Mouse (Mus musculus) kidney, embryonic 15.5 days (tissue): ENCODE measurements at regions not wholly inside any gene's neighbourhood (a gene's known extent, or its start where the extent isn't known, plus 50 kb on each side); places are given as distances from the start of the nearest gene placed in this dataset.
A peak's percentile ranks its signal among the peaks of the same experiment; 100 is the strongest.
"Not testable (repeated sequence)": the region's sequence is repeated elsewhere in the genome, so short reads cannot be mapped to it uniquely, and the experiment has no call there.

Source experiments
- ATAC-seq: fragments of 200-750 bp; cut with Nextera tagmentation; replicated peaks from 2 replicates; pipeline ENCODE4 v1.8.0; 2017; ENCODE audit warnings: moderate TSS enrichment; ENCODE audit not compliant: low FRiP score
- H3K27ac ChIP-seq: fragments of 300-500 bp; sonication (generic); 2 replicates; pipeline ENCODE4 v1.5.1; 2015; ENCODE audit warnings: mild to moderate bottlenecking, inconsistent platforms
- H3K27me3 ChIP-seq: fragments of 300-500 bp; sonication (generic); 2 replicates; pipeline ENCODE4 v1.6.1; 2015; ENCODE audit warnings: inconsistent platforms
- H3K36me3 ChIP-seq: fragments of 300-500 bp; sonication (generic); 2 replicates; pipeline ENCODE4 v1.6.1; 2015; ENCODE audit warnings: inconsistent platforms
- H3K4me1 ChIP-seq: fragments of 300-500 bp; sonication (generic); 2 replicates; pipeline ENCODE4 v1.6.1; 2015; ENCODE audit warnings: inconsistent platforms
- H3K4me2 ChIP-seq: fragments of 300-500 bp; sonication (generic); 2 replicates; pipeline ENCODE4 v1.6.1; 2015; ENCODE audit warnings: moderate library complexity, mild to moderate bottlenecking, inconsistent platforms
- H3K4me3 ChIP-seq: fragments of 300-500 bp; sonication (generic); replicated peaks from 2 replicates; pipeline ENCODE4 v1.5.1; 2015; ENCODE audit warnings: mild to moderate bottlenecking, inconsistent platforms
- H3K9ac ChIP-seq: fragments of 300-500 bp; sonication (generic); 2 replicates; pipeline ENCODE4 v1.6.1; 2015; ENCODE audit warnings: mild to moderate bottlenecking, inconsistent platforms
- H3K9me3 ChIP-seq: fragments of 300-500 bp; sonication (generic); replicated peaks from 2 replicates; pipeline ENCODE4 v1.6.1; 2016; ENCODE audit warnings: inconsistent platforms
- WGBS: fragments of 180-500 bp; shearing (Covaris S2); methylation state at CpG from one replicate; pipeline ENCODE4 v1.1.7; 2015; ENCODE audit warnings: mixed read lengths; 5-methylcytosine and 5-hydroxymethylcytosine counted together

- H3K4me3 ChIP-seq, H3K9ac ChIP-seq, ATAC-seq, H3K36me3 ChIP-seq, H3K4me1 ChIP-seq, H3K4me2 ChIP-seq, H3K27me3 ChIP-seq, H3K27ac ChIP-seq, H3K9me3 ChIP-seq: not testable (repeated sequence)
- 76% methylated on average over 8 of the region's 8 CpGs for WGBS
These were observed 330.6 kb downstream of the 9430069I07Rik start for GRCm38 (mm10) chr15:34027111-34027510.

GRCm38 (mm10) chr15:34025396-34025795 lies 332.3 kb downstream of the 9430069I07Rik start:
- Histone ChIP-seq H3K4me2 (no peak overlapping the region), H3K27ac (no peak overlapping the region), H3K4me3 (no peak overlapping the region), H3K9me3 (no peaks in the 10 kb centered on the region), H3K27me3 (no peaks in the 10 kb centered on the region), H3K4me1 (peaks cover 2% of the 10 kb centered on the region; the same call in 1 of the 2 replicates), H3K36me3 (no peaks in the 10 kb centered on the region), H3K9ac (no peak overlapping the region)
- no peak for ATAC-seq
- WGBS, result 88% methylated on average over 2 of the region's 2 CpGs

GRCm38 (mm10) chr15:34021857-34022256 lies 335.8 kb downstream of the 9430069I07Rik start:
- Histone ChIP-seq H3K36me3 (no peaks in the 10 kb centered on the region), H3K9me3 (no peaks in the 10 kb centered on the region), H3K4me2 (no peak overlapping the region), H3K27me3 (no peaks in the 10 kb centered on the region), H3K4me3 (no peak overlapping the region), H3K27ac (no peak overlapping the region), H3K4me1 (peaks cover 2% of the 10 kb centered on the region; the same call in 1 of the 2 replicates), H3K9ac (no peak overlapping the region)
- WGBS, result 25% methylated on average over 11 of the region's 11 CpGs
- 0 out of 2 replicates have a peak, but pooled peaks have one; percentile 18 for ATAC-seq

GRCm38 (mm10) chr15:34016397-34017156 lies 341.1 kb downstream of the 9430069I07Rik start:
- H3K4me1 ChIP-seq, result no peaks in the 10 kb centered on the region
- H3K4me3 ChIP-seq, result no peak overlapping the region
- WGBS, result 52% methylated on average over 13 of the region's 13 CpGs
- no peak for ATAC-seq
- no peaks in the 10 kb centered on the region for H3K9me3 ChIP-seq
- H3K27ac ChIP-seq, result no peak overlapping the region
- no peaks in the 10 kb centered on the region for H3K27me3 ChIP-seq
- H3K9ac ChIP-seq, result no peak overlapping the region
- H3K36me3 ChIP-seq, result no peaks in the 10 kb centered on the region
- H3K4me2 ChIP-seq, result no peak overlapping the region

- Histone ChIP-seq H3K27me3 (no peaks in the 10 kb centered on the region), H3K4me3 (no peak overlapping the region), H3K36me3 (no peaks in the 10 kb centered on the region), H3K9me3 (no peaks in the 10 kb centered on the region), H3K4me1 (no peaks in the 10 kb centered on the region), H3K27ac (no peak overlapping the region), H3K9ac (no peak overlapping the region), H3K4me2 (no peak overlapping the region)
- WGBS, result 52% methylated on average over 1 of the region's 1 CpGs
- no peak for ATAC-seq
These were observed 349.1 kb downstream of the 9430069I07Rik start for GRCm38 (mm10) chr15:34008591-34008990.

GRCm38 (mm10) chr15:33992383-33992782 lies 365.3 kb downstream of the 9430069I07Rik start:
- Histone ChIP-seq H3K36me3 (no peaks in the 10 kb centered on the region), H3K4me1 (no peaks in the 10 kb centered on the region), H3K4me3 (no peak overlapping the region), H3K9me3 (no peaks in the 10 kb centered on the region), H3K4me2 (no peak overlapping the region), H3K9ac (no peak overlapping the region), H3K27me3 (no peaks in the 10 kb centered on the region), H3K27ac (no peak overlapping the region)
- ATAC-seq, result no peak
- WGBS, result 90% methylated on average over 4 of the region's 4 CpGs

GRCm38 (mm10) chr15:33975077-33975476 lies 382.6 kb downstream of the 9430069I07Rik start:
- Histone ChIP-seq H3K9me3 (no peaks in the 10 kb centered on the region), H3K4me1 (no peaks in the 10 kb centered on the region), H3K9ac (no peak overlapping the region), H3K27ac (no peak overlapping the region), H3K4me2 (no peak overlapping the region), H3K36me3 (no peaks in the 10 kb centered on the region), H3K4me3 (no peak overlapping the region), H3K27me3 (no peaks in the 10 kb centered on the region)
- 41% methylated on average over 1 of the region's 1 CpGs for whole genome bisulfite sequencing
- no peak for ATAC-seq

- Histone ChIP-seq H3K4me1 (no peaks in the 10 kb centered on the region), H3K4me3 (no peak overlapping the region), H3K4me2 (no peak overlapping the region), H3K9ac (no peak overlapping the region), H3K27me3 (no peaks in the 10 kb centered on the region), H3K36me3 (no peaks in the 10 kb centered on the region), H3K9me3 (no peaks in the 10 kb centered on the region), H3K27ac (no peak overlapping the region)
- 35% methylated on average over 3 of the region's 3 CpGs for WGBS
- no peak for ATAC-seq
These were observed 384.2 kb downstream of the 9430069I07Rik start for GRCm38 (mm10) chr15:33973466-33973865.

GRCm38 (mm10) chr15:33969409-33969808 lies 388.3 kb downstream of the 9430069I07Rik start:
- 42% methylated on average over 1 of the region's 1 CpGs for WGBS
- H3K27ac ChIP-seq, result no peak overlapping the region
- no peaks in the 10 kb centered on the region for H3K9me3 ChIP-seq
- no peak for ATAC-seq
- H3K4me1 ChIP-seq, result no peaks in the 10 kb centered on the region
- no peaks in the 10 kb centered on the region for H3K36me3 ChIP-seq
- no peak overlapping the region for H3K9ac ChIP-seq
- no peak overlapping the region for H3K4me3 ChIP-seq
- no peak overlapping the region for H3K4me2 ChIP-seq
- H3K27me3 ChIP-seq, result no peaks in the 10 kb centered on the region

GRCm38 (mm10) chr15:33935013-33935664 lies 422.5 kb downstream of the 9430069I07Rik start:
- Histone ChIP-seq H3K4me1 (no peaks in the 10 kb centered on the region), H3K4me2 (no peak overlapping the region), H3K36me3 (no peaks in the 10 kb centered on the region), H3K4me3 (no peak overlapping the region), H3K27me3 (no peaks in the 10 kb centered on the region), H3K27ac (no peak overlapping the region), H3K9me3 (no peaks in the 10 kb centered on the region), H3K9ac (no peak overlapping the region)
- WGBS, result 82% methylated on average over 4 of the region's 4 CpGs
- ATAC-seq, result no peak

- H3K36me3 ChIP-seq, result no peaks in the 10 kb centered on the region
- H3K27ac ChIP-seq, result no peak overlapping the region
- no peak overlapping the region for H3K9ac ChIP-seq
- no peaks in the 10 kb centered on the region for H3K9me3 ChIP-seq
- H3K4me2 ChIP-seq, result no peak overlapping the region
- no peak overlapping the region for H3K4me3 ChIP-seq
- H3K27me3 ChIP-seq, result no peaks in the 10 kb centered on the region
- 66% methylated on average over 2 of the region's 2 CpGs for WGBS
- H3K4me1 ChIP-seq, result no peaks in the 10 kb centered on the region
- no peak for ATAC-seq
These were observed 431.2 kb downstream of the 9430069I07Rik start for GRCm38 (mm10) chr15:33926446-33926845.

GRCm38 (mm10) chr15:33924094-33924890 lies 433.4 kb downstream of the 9430069I07Rik start:
- no peak for ATAC-seq
- Histone ChIP-seq H3K9me3 (no peaks in the 10 kb centered on the region), H3K27me3 (no peaks in the 10 kb centered on the region), H3K4me3 (no peak overlapping the region), H3K36me3 (no peaks in the 10 kb centered on the region), H3K4me2 (no peak overlapping the region), H3K4me1 (no peaks in the 10 kb centered on the region), H3K27ac (no peak overlapping the region), H3K9ac (no peak overlapping the region)
- WGBS, result 86% methylated on average over 5 of the region's 5 CpGs
